Mouse (Mus musculus) kidney, postnatal 14 days (tissue): ENCODE results near the gene Msh6.
"Not testable (repeated sequence)": the region's sequence is repeated elsewhere in the genome, so short reads cannot be mapped to it uniquely, and the experiment has no call there.

Experiments
- DNase-seq: peaks from one replicate; pipeline ENCODE4 v3.0.0; 2022; ENCODE audit warnings: mixed read lengths

The Msh6 gene

GRCm38 (mm10) chr17:87974629-87975228 lies at the start of gene Msh6:
Msh6 (plus strand) TSS chr17:87975062.
- peak; percentile 94 for DNase-seq

- no peak for DNase-seq
Measured at GRCm38 (mm10) chr17:87934326-87934725, 40.5 kb upstream of the Msh6 start.

GRCm38 (mm10) chr17:87934736-87935135 lies 40.1 kb upstream of the Msh6 start:
- no peak for DNase-seq

GRCm38 (mm10) chr17:87936156-87936555 lies 38.7 kb upstream of the Msh6 start:
- DNase-seq = no peak

GRCm38 (mm10) chr17:87948965-87949584 lies 25.8 kb upstream of the Msh6 start:
- peak; percentile 84 for DNase-seq

- not testable (repeated sequence) for DNase-seq
Measured at GRCm38 (mm10) chr17:87954618-87955124, 20.2 kb upstream of the Msh6 start.

GRCm38 (mm10) chr17:87957096-87957840 lies 17.6 kb upstream of the Msh6 start:
- DNase-seq = peak; percentile 67

- DNase-seq = no peak
Measured at GRCm38 (mm10) chr17:87958283-87958682, 16.6 kb upstream of the Msh6 start.

- not testable (repeated sequence) for DNase-seq
Measured at GRCm38 (mm10) chr17:87959406-87959805, 15.5 kb upstream of the Msh6 start.

GRCm38 (mm10) chr17:87959931-87960330 lies 14.9 kb upstream of the Msh6 start:
- DNase-seq = not testable (repeated sequence)

- DNase-seq = no peak
Measured at GRCm38 (mm10) chr17:87963081-87964075, 11.5 kb upstream of the Msh6 start.

GRCm38 (mm10) chr17:87968483-87968926 lies 6.4 kb upstream of the Msh6 start:
- DNase-seq = not testable (repeated sequence)

GRCm38 (mm10) chr17:87971696-87972591 lies 2.9 kb upstream of the Msh6 start:
- DNase-seq = not testable (repeated sequence)

GRCm38 (mm10) chr17:87972856-87973255 lies 2.0 kb upstream of the Msh6 start:
- DNase-seq = no peak

- DNase-seq = no peak
Measured at GRCm38 (mm10) chr17:87973261-87974167, 1.3 kb upstream of the Msh6 start.

- peak; percentile 77 for DNase-seq
Measured at GRCm38 (mm10) chr17:87975229-87975853, 479 bp downstream of the Msh6 start.

GRCm38 (mm10) chr17:87976154-87976806 lies 1.4 kb downstream of the Msh6 start:
- DNase-seq = no peak

- not testable (repeated sequence) for DNase-seq
Measured at GRCm38 (mm10) chr17:87976927-87977326, 2.1 kb downstream of the Msh6 start.

- not testable (repeated sequence) for DNase-seq
Measured at GRCm38 (mm10) chr17:87979696-87980095, 4.8 kb downstream of the Msh6 start.
